Mouse (Mus musculus) liver, adult 2 months (tissue): Measurements from ENCODE around the gene Zfp963. TPM values are rescaled to one million over a fixed set of nuclear protein-coding genes. Genes with fewer than 3 reads are reported as not detected.
A peak's percentile ranks its signal among the peaks of the same experiment; 100 is the strongest.
"Not testable (repeated sequence)": the region's sequence is repeated elsewhere in the genome, so short reads cannot be mapped to it uniquely, and the experiment has no call there.

Experiments
- DNase-seq: peaks from one replicate; pipeline ENCODE4 v3.0.0-alpha.2; 2011; ENCODE audit warnings: low read depth, low spot score; ENCODE audit errors: extremely low read depth
- H3K27ac ChIP-seq: fragments of 200-500 bp; replicated peaks from 2 replicates; pipeline ENCODE4 v1.5.1; 2012; ENCODE audit warnings: low read depth, mild to moderate bottlenecking, control low read depth, inconsistent platforms, low read length; ENCODE audit not compliant: insufficient read depth
- H3K27me3 ChIP-seq: fragments of 200-500 bp; 2 replicates; pipeline ENCODE4 v1.6.1; 2012; ENCODE audit warnings: mild to moderate bottlenecking, moderate library complexity, low read length, inconsistent platforms; ENCODE audit not compliant: control insufficient read depth, insufficient read depth
- H3K36me3 ChIP-seq: fragments of 200-500 bp; 2 replicates; pipeline ENCODE4 v1.6.1; 2012; ENCODE audit warnings: low read length, inconsistent platforms; ENCODE audit not compliant: control insufficient read depth, insufficient read depth
- H3K4me1 ChIP-seq: fragments of 200-500 bp; 2 replicates; pipeline ENCODE4 v1.6.1; 2011; ENCODE audit warnings: low read length; ENCODE audit not compliant: control insufficient read depth, insufficient read depth
- H3K4me3 ChIP-seq: fragments of 200-500 bp; 2 replicates; pipeline ENCODE4 v1.5.1; 2011; ENCODE audit warnings: low read depth, mild to moderate bottlenecking, control low read depth, low read length, moderate library complexity; ENCODE audit not compliant: insufficient read depth
- H3K79me2 ChIP-seq: fragments of 200-500 bp; 2 replicates; pipeline ENCODE4 v1.6.1; 2012; ENCODE audit warnings: inconsistent platforms, mild to moderate bottlenecking, low read length, moderate library complexity; ENCODE audit not compliant: control insufficient read depth, insufficient read depth
- H3K9ac ChIP-seq: fragments of 200-500 bp; 2 replicates; pipeline ENCODE4 v1.6.1; 2012; ENCODE audit warnings: low read depth, mild to moderate bottlenecking, control low read depth, inconsistent platforms, low read length
- CTCF ChIP-seq: fragments of 200-500 bp; IDR thresholded peaks from 2 replicates; pipeline ENCODE4 v1.5.1; 2011; ENCODE audit warnings: low read depth, low read length, control low read depth
- POLR2A ChIP-seq: fragments of 200-500 bp; IDR thresholded peaks from 2 replicates; pipeline ENCODE4 v1.6.1; 2011; ENCODE audit warnings: low read length, control low read depth; ENCODE audit not compliant: insufficient read depth; ENCODE audit errors: extremely low read depth
- WGBS: fragments of 180-500 bp; shearing (Covaris S2); methylation state at CpG from one replicate; pipeline ENCODE4 v1.1.7; 2018; 5-methylcytosine and 5-hydroxymethylcytosine counted together
- polyA plus RNA-seq: library from polyadenylated mRNA; depleted of rRNA; stranded (reverse); fragments of >200 nt; gene quantifications from 2 replicates; pipeline ENCODE4 v1.2.3, GENCODE M21; 2012
- total RNA-seq: library from RNA; depleted of rRNA; stranded (reverse); fragments of >200 nt; gene quantifications from 2 replicates; pipeline ENCODE4 v1.2.3, GENCODE M21; 2014

Zfp963 gene
- total and polyA plus RNA-seq, 2 experiments = 1.4 to 4.1 TPM

GRCm38 (mm10) chr8:69735495-69735894, 14.3 kb downstream of the Zfp963 start:
- Histone ChIP-seq H3K79me2 (no peaks in the 10 kb centered on the region), H3K27ac (no peak overlapping the region), H3K9ac (no peak overlapping the region), H3K4me3 (no peak overlapping the region), H3K27me3 (no peaks in the 10 kb centered on the region), H3K36me3 (no peaks in the 10 kb centered on the region), H3K4me1 (no peaks in the 10 kb centered on the region)
- no peak for DNase-seq
- TF ChIP-seq CTCF (no peak), POLR2A (no peak)
- WGBS = 66% methylated on average over 1 of the region's 1 CpGs

GRCm38 (mm10) chr8:69717232-69717580, 32.6 kb downstream of the Zfp963 start:
- H3K9ac ChIP-seq = no peak overlapping the region
- peaks cover 5% of the 10 kb centered on the region for H3K4me1 ChIP-seq
- no peaks in the 10 kb centered on the region for H3K27me3 ChIP-seq
- no peak overlapping the region for H3K27ac ChIP-seq
- H3K36me3 ChIP-seq = peaks cover 5% of the 10 kb centered on the region; the same call in 1 of the 2 replicates
- TF ChIP-seq POLR2A = no peak
- no peak for TF ChIP-seq CTCF
- 27% methylated on average over 5 of the region's 5 CpGs for WGBS
- peaks cover 14% of the 10 kb centered on the region; the same call in 1 of the 2 replicates for H3K79me2 ChIP-seq
- peak overlapping the region; percentile 36 for H3K4me3 ChIP-seq
- DNase-seq = no peak

- WGBS = under 1% methylated on average over 52 of the region's 52 CpGs
Observed at GRCm38 (mm10) chr8:69716403-69717231, 33.2 kb downstream of the Zfp963 start.

GRCm38 (mm10) chr8:69715366-69715765, 34.4 kb downstream of the Zfp963 start:
- Histone ChIP-seq H3K36me3 (peaks cover 20% of the 10 kb centered on the region), H3K79me2 (peaks cover 14% of the 10 kb centered on the region; the same call in 1 of the 2 replicates), H3K27me3 (no peaks in the 10 kb centered on the region), H3K4me3 (no peak overlapping the region), H3K27ac (no peak overlapping the region), H3K9ac (0 out of 2 replicates have a peak overlapping the region, but pooled peaks have one; percentile 2), H3K4me1 (peaks cover 5% of the 10 kb centered on the region)
- no peak for TF ChIP-seq CTCF
- 68% methylated on average over 6 of the region's 6 CpGs for WGBS
- no peak for DNase-seq

More at GRCm38 (mm10) chr8:69716403-69717231, 33.2 kb downstream of the Zfp963 start:
- TF ChIP-seq CTCF (no peak), POLR2A (peak; percentile 84)
- H3K27me3 ChIP-seq = no peaks in the 10 kb centered on the region
- peaks cover 5% of the 10 kb centered on the region for H3K4me1 ChIP-seq
- peaks cover 14% of the 10 kb centered on the region; the same call in 1 of the 2 replicates for H3K79me2 ChIP-seq
- peak; percentile 100 for DNase-seq
- H3K36me3 ChIP-seq = peaks cover 10% of the 10 kb centered on the region; the same call in 1 of the 2 replicates
- peak overlapping the region; percentile 93 for H3K9ac ChIP-seq
- peak overlapping the region; percentile 93 for H3K27ac ChIP-seq
- H3K4me3 ChIP-seq = peak overlapping the region; percentile 79

- Histone ChIP-seq H3K36me3 (peaks cover 38% of the 10 kb centered on the region), H3K79me2 (peaks cover 14% of the 10 kb centered on the region; the same call in 1 of the 2 replicates), H3K9ac (no peak overlapping the region), H3K4me1 (peaks cover 5% of the 10 kb centered on the region), H3K27ac (no peak overlapping the region), H3K27me3 (no peaks in the 10 kb centered on the region), H3K4me3 (no peak overlapping the region)
- WGBS = 87% methylated on average over 8 of the region's 8 CpGs
- no peak for DNase-seq
- TF ChIP-seq CTCF (no peak), POLR2A (no peak)
Observed at GRCm38 (mm10) chr8:69713516-69713915, 36.3 kb downstream of the Zfp963 start.

- not testable (repeated sequence) for H3K9ac ChIP-seq, H3K4me3 ChIP-seq, H3K27ac ChIP-seq, DNase-seq, H3K4me1 ChIP-seq, H3K27me3 ChIP-seq
- WGBS = 93% methylated on average over 10 of the region's 10 CpGs
- Histone ChIP-seq H3K36me3 (peaks cover 67% of the 10 kb centered on the region), H3K79me2 (peaks cover 14% of the 10 kb centered on the region; the same call in 1 of the 2 replicates)
Observed at GRCm38 (mm10) chr8:69710624-69711023, 39.1 kb downstream of the Zfp963 start, which contains the start of gene Zfp869. TSS of gene Zfp869 (minus strand) at chr8:69710724.
